Mouse (Mus musculus) left cerebral cortex, postnatal 36 days (tissue): ENCODE data around the gene Tes. TPM values are rescaled to one million over a fixed set of nuclear protein-coding genes. Genes with fewer than 3 reads are reported as not detected.
"Not testable (repeated sequence)": the region's sequence is repeated elsewhere in the genome, so short reads cannot be mapped to it uniquely, and the experiment has no call there.

Experiments
- DNase-seq, 2 experiments: peaks; one replicate each; pipeline ENCODE4 v3.0.0; 2021 to 2022; ENCODE audit warnings: low spot score in 2 of 2, mixed read lengths in 1 of 2
- intact Hi-C: fragments of 180-260 bp; cut with DNase I; formaldehyde crosslinking; loops from one replicate; pipeline ENCODE4 v1.15.1; 2025
- total RNA-seq, 2 experiments: library from RNA; stranded (reverse); gene quantifications; 2 replicates each; pipeline ENCODE4 v1.2.3; 2021

Gene Tes
- 1 to 10 TPM; 4.0 to 4.2 TPM for total RNA-seq

- intact Hi-C loops, result no loop called here
- peak; percentile 46 to 68 for DNase-seq
These were observed at the start of gene Tes for GRCm38 (mm10) chr6:17064936-17065790. Tes (plus strand) TSS chr6:17065149.

GRCm38 (mm10) chr6:17025886-17026285, 39.1 kb upstream of the Tes start:
- no peak for DNase-seq
- intact Hi-C loops, result loop anchor here (5.0 kb wide), 3 partner anchors 61 to 561 kb away; no protein-coding TSS in a partner anchor

GRCm38 (mm10) chr6:17027572-17027971, 37.4 kb upstream of the Tes start:
- intact Hi-C loops, result loop anchor here (5.0 kb wide), 3 partner anchors 60 to 560 kb away; no protein-coding TSS in a partner anchor

GRCm38 (mm10) chr6:17028809-17029208, 36.1 kb upstream of the Tes start:
- no peak for DNase-seq
- intact Hi-C loops, result loop anchor here (5.0 kb wide), 3 partner anchors 58 to 558 kb away; no protein-coding TSS in a partner anchor

More at GRCm38 (mm10) chr6:17027572-17027971, 37.4 kb upstream of the Tes start:
- no peak for DNase-seq

GRCm38 (mm10) chr6:17032231-17032728, 32.7 kb upstream of the Tes start:
- intact Hi-C loops, result no loop called here

GRCm38 (mm10) chr6:17034095-17034494, 30.9 kb upstream of the Tes start:
- intact Hi-C loops, result no loop called here

More at GRCm38 (mm10) chr6:17032231-17032728, 32.7 kb upstream of the Tes start:
- DNase-seq, result no peak

GRCm38 (mm10) chr6:17035228-17035627, 29.7 kb upstream of the Tes start:
- no peak for DNase-seq
- intact Hi-C loops, result no loop called here

More at GRCm38 (mm10) chr6:17034095-17034494, 30.9 kb upstream of the Tes start:
- no peak for DNase-seq

GRCm38 (mm10) chr6:17051432-17052025, 13.4 kb upstream of the Tes start:
- DNase-seq, result no peak
- intact Hi-C loops, result no loop called here

- intact Hi-C loops, result no loop called here
- no peak for DNase-seq
These were observed 11.8 kb upstream of the Tes start for GRCm38 (mm10) chr6:17053028-17053660.

GRCm38 (mm10) chr6:17054781-17055180, 10.2 kb upstream of the Tes start:
- intact Hi-C loops, result no loop called here
- no peak for DNase-seq

- DNase-seq, result no peak
- intact Hi-C loops, result no loop called here
These were observed 9.3 kb upstream of the Tes start for GRCm38 (mm10) chr6:17055659-17056058.

GRCm38 (mm10) chr6:17059501-17059900, 5.4 kb upstream of the Tes start:
- no peak for DNase-seq
- intact Hi-C loops, result no loop called here

GRCm38 (mm10) chr6:17060154-17060553, 4.8 kb upstream of the Tes start:
- DNase-seq, result no peak
- intact Hi-C loops, result no loop called here

GRCm38 (mm10) chr6:17061826-17062225, 3.1 kb upstream of the Tes start:
- DNase-seq, intact Hi-C loops: not testable (repeated sequence)

GRCm38 (mm10) chr6:17062366-17062765, 2.6 kb upstream of the Tes start:
- no peak for DNase-seq
- intact Hi-C loops, result no loop called here

GRCm38 (mm10) chr6:17065791-17066169, 831 bp downstream of the Tes start:
- no peak for DNase-seq
- intact Hi-C loops, result no loop called here

- no peak for DNase-seq
- intact Hi-C loops, result no loop called here
These were observed 1.4 kb downstream of the Tes start for GRCm38 (mm10) chr6:17066211-17066940.

GRCm38 (mm10) chr6:17071899-17072298, 7.0 kb downstream of the Tes start:
- intact Hi-C loops, result no loop called here
- DNase-seq, result no peak

- DNase-seq, result no peak
These were observed 7.4 kb downstream of the Tes start for GRCm38 (mm10) chr6:17072338-17072737.

More at GRCm38 (mm10) chr6:17072338-17072737, 7.4 kb downstream of the Tes start:
- intact Hi-C loops, result no loop called here
